Mouse (Mus musculus): ENCODE measurements around the gene Nav2. TPM values are rescaled to one million over a fixed set of nuclear protein-coding genes. Genes with fewer than 3 reads are reported as not detected.

Nav2 gene
- polyA plus RNA-seq, 1 experiment from 2014 or later: 28.1 TPM

DNA sequence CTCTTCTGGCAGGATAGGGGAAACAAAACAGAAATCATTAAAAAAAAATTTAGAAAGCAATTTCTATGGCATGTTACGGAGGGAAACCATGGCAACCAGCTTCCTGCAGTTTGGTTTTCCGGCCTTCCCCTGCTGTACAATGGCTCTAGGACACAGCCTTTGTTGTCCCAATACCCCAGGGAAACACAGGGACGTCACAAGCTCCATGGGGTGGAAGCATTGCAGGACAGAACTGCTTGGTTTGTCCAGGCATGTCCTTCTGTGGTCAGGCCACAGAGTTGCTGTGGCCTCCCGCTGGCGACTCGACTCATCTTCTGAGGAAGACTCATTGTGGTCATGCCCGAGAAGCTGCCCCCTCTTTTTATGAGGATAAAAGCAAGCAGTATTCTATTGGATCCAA is 301.0 kb downstream of the Nav2 start:
- Histone ChIP-seq H3K9ac (no peak overlapping the region), H3K4me1 (replicated peaks) (peaks cover 7% of the 10 kb centered on the region; the same call in 1 of the 2 replicates), H3K4me3 (no peak overlapping the region), H3K4me2 (no peak overlapping the region), H3K27ac (ENCODE audit: poor library complexity, severe bottlenecking) (no peak overlapping the region), H3K36me3 (no peaks in the 10 kb centered on the region), H3K27me3 (replicated peaks) (no peaks in the 10 kb centered on the region), H3K9me3 (replicated peaks) (no peaks in the 10 kb centered on the region)
- WGBS: 73% methylated on average over 7 of the region's 7 CpGs
- no peak for ATAC-seq (ENCODE audit: insufficient number of reproducible peaks, low FRiP score)

DNA sequence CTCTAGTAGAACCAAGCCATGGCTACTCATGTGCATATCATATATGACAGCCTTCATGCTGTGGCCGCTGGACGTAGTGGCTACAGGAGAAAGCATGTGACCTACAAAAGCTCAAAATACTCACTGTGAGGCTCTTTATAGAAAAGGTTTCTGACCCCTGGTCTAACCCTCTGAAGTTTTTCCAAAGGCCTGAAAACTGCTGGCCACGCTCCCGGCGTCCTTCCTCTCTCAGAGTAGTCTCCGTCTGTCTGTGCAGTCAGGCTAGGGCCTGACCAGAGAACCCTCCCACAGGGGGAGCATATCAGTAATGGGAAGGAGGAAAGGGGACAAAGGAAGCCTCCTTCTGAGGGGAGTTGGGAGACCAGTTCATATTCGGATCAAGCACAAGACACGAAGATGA is 302.2 kb downstream of the Nav2 start:
- Histone ChIP-seq H3K9me3 (replicated peaks) (no peaks in the 10 kb centered on the region), H3K4me3 (no peak overlapping the region), H3K36me3 (no peaks in the 10 kb centered on the region), H3K27ac (ENCODE audit: poor library complexity, severe bottlenecking) (no peak overlapping the region), H3K4me1 (replicated peaks) (peaks cover 7% of the 10 kb centered on the region; the same call in 1 of the 2 replicates), H3K9ac (no peak overlapping the region), H3K27me3 (replicated peaks) (no peaks in the 10 kb centered on the region), H3K4me2 (no peak overlapping the region)
- ATAC-seq (ENCODE audit: insufficient number of reproducible peaks, low FRiP score): no peak
- 80% methylated on average over 8 of the region's 8 CpGs for WGBS

DNA sequence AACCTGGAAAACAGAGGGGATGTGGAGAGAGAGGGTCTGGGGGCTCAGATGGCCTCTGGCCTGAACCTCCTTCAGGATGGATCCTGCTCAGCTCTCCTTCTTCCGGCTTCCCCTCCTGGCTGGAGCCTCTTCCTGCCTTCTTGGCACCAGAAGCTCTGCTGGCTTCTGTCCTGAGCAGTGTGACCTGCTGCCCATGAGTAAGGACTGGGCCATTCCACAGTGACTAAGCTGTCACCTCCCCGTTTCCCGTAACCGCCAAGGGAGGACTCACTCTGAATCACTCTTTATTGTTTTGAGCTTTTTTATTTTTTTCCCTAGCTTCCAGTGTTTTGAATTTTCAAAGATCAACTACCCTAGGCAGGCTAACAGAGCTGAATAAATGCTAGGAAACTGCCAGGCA is 304.5 kb downstream of the Nav2 start:
- Histone ChIP-seq H3K9ac (no peak overlapping the region), H3K4me1 (replicated peaks) (no peaks in the 10 kb centered on the region), H3K36me3 (no peaks in the 10 kb centered on the region), H3K4me2 (no peak overlapping the region), H3K9me3 (replicated peaks) (no peaks in the 10 kb centered on the region), H3K27me3 (replicated peaks) (no peaks in the 10 kb centered on the region), H3K27ac (ENCODE audit: poor library complexity, severe bottlenecking) (no peak overlapping the region), H3K4me3 (no peak overlapping the region)
- peak; percentile 70 for ATAC-seq (ENCODE audit: insufficient number of reproducible peaks, low FRiP score)
- WGBS: 63% methylated on average over 4 of the region's 4 CpGs

DNA sequence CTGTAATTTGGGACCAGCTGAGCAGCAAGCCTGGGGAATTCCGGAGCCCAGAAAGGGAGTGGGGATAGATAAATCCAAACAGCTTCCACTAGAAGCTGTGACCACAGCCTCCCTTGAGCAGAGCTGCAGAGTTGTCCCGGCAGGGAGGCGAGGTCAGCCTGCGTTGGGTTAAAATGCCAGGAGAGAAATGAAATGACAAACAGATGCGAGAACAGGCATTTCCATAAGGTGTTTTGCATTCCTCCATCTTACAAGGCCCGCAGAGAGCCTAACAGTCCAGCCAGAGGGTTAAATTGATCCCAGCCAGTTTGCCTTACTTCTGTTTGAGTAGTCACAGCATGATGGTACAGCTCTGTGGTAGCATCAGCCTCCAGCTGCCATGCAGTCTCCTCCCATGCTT is 309.3 kb downstream of the Nav2 start:
- WGBS: 68% methylated on average over 6 of the region's 6 CpGs

GRCm38 (mm10) chr7:49225741-49226140 is 317.2 kb downstream of the Nav2 start:
- WGBS: 58% methylated on average over 5 of the region's 5 CpGs
- peaks cover 9% of the 10 kb centered on the region; the same call in 1 of the 2 replicates for H3K27me3 ChIP-seq (replicated peaks)
- no peak overlapping the region for H3K9ac ChIP-seq
- ATAC-seq (ENCODE audit: insufficient number of reproducible peaks, low FRiP score): peak; percentile 48; the same call in 1 of the 2 replicates
- no peak overlapping the region for H3K4me3 ChIP-seq
- H3K27ac ChIP-seq (ENCODE audit: poor library complexity, severe bottlenecking): no peak overlapping the region
- no peak overlapping the region for H3K4me2 ChIP-seq
- H3K9me3 ChIP-seq (replicated peaks): no peaks in the 10 kb centered on the region
- peaks cover 17% of the 10 kb centered on the region for H3K4me1 ChIP-seq (replicated peaks)
- H3K36me3 ChIP-seq: no peaks in the 10 kb centered on the region

More for the DNA sequence above, 309.3 kb downstream of the Nav2 start:
- H3K4me3 ChIP-seq: no peak overlapping the region
- H3K27ac ChIP-seq (ENCODE audit: poor library complexity, severe bottlenecking): no peak overlapping the region
- H3K4me1 ChIP-seq (replicated peaks): no peaks in the 10 kb centered on the region
- no peak overlapping the region for H3K9ac ChIP-seq
- ATAC-seq (ENCODE audit: insufficient number of reproducible peaks, low FRiP score): no peak
- no peaks in the 10 kb centered on the region for H3K9me3 ChIP-seq (replicated peaks)
- no peaks in the 10 kb centered on the region for H3K36me3 ChIP-seq
- no peak overlapping the region for H3K4me2 ChIP-seq
- H3K27me3 ChIP-seq (replicated peaks): no peaks in the 10 kb centered on the region

DNA sequence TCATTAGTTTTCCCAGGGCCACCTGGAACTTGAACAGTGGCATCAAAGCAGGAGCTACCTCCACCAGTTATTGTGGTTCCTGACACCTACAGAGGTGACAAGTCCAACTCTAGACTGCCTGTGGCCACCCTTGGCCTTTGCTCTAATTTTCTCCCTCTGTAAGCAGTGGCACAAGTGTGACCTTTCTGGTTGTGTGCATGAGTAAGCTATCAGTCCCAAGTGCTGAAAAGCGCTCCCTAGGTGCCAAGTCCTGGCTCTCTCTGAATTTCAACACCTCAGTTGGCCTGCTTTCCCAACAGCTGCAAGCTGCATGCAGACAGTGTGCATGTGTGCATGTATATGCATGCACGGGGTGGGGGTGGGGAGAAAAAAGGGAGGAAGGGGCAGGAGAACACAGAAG is 324.5 kb downstream of the Nav2 start:
- no peaks in the 10 kb centered on the region for H3K36me3 ChIP-seq
- no peak overlapping the region for H3K4me2 ChIP-seq
- no peak overlapping the region for H3K4me3 ChIP-seq
- peaks cover 4% of the 10 kb centered on the region; the same call in 1 of the 2 replicates for H3K27me3 ChIP-seq (replicated peaks)
- no peak overlapping the region for H3K9ac ChIP-seq
- WGBS: 55% methylated on average over 2 of the region's 2 CpGs
- 0 out of 2 replicates have a peak, but pooled peaks have one; percentile 20 for ATAC-seq (ENCODE audit: insufficient number of reproducible peaks, low FRiP score)
- no peak overlapping the region for H3K27ac ChIP-seq (ENCODE audit: poor library complexity, severe bottlenecking)
- H3K9me3 ChIP-seq (replicated peaks): no peaks in the 10 kb centered on the region
- H3K4me1 ChIP-seq (replicated peaks): peaks cover 32% of the 10 kb centered on the region

GRCm38 (mm10) chr7:49234288-49234687 is 325.8 kb downstream of the Nav2 start:
- H3K9ac ChIP-seq: no peak overlapping the region
- H3K27me3 ChIP-seq (replicated peaks): peaks cover 3% of the 10 kb centered on the region; the same call in 1 of the 2 replicates
- ATAC-seq (ENCODE audit: insufficient number of reproducible peaks, low FRiP score): no peak
- H3K36me3 ChIP-seq: no peaks in the 10 kb centered on the region
- H3K4me1 ChIP-seq (replicated peaks): peaks cover 32% of the 10 kb centered on the region
- H3K4me2 ChIP-seq: no peak overlapping the region
- 73% methylated on average over 8 of the region's 8 CpGs for WGBS
- H3K27ac ChIP-seq (ENCODE audit: poor library complexity, severe bottlenecking): no peak overlapping the region
- H3K4me3 ChIP-seq: no peak overlapping the region
- no peaks in the 10 kb centered on the region for H3K9me3 ChIP-seq (replicated peaks)

DNA sequence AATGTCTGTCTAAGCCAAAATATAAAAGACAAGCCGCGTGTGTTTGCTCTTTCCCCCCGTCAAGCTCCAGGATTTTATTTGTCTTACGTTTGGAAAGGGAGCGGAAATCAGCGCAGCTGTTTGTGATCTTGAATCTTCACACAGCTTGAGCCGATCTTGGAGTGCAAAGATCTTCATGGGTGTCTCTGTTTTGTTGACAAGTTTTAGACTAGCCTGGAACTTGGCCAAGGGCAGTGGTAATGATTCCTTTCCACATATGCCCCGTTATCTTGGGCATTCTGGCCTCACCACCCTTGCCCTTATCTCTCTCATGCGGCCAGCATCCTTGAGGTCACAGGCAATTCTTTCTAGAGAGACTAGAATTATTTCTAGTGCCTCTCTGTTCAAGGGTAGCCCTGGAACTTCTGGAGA is 326.8 kb downstream of the Nav2 start:
- 43% methylated on average over 9 of the region's 9 CpGs for WGBS
- 0 out of 2 replicates have a peak, but pooled peaks have one; percentile 54 for ATAC-seq (ENCODE audit: insufficient number of reproducible peaks, low FRiP score)
- H3K36me3 ChIP-seq: no peaks in the 10 kb centered on the region
- H3K9ac ChIP-seq: no peak overlapping the region
- H3K4me3 ChIP-seq: no peak overlapping the region
- H3K9me3 ChIP-seq (replicated peaks): no peaks in the 10 kb centered on the region
- peak overlapping the region; percentile 45 for H3K27ac ChIP-seq (ENCODE audit: poor library complexity, severe bottlenecking)
- 0 out of 2 replicates have a peak overlapping the region, but pooled peaks have one; percentile 3 for H3K4me2 ChIP-seq
- H3K4me1 ChIP-seq (replicated peaks): peaks cover 32% of the 10 kb centered on the region
- H3K27me3 ChIP-seq (replicated peaks): no peaks in the 10 kb centered on the region; the same call in 1 of the 2 replicates

GRCm38 (mm10) chr7:49235821-49236220 is 327.3 kb downstream of the Nav2 start:
- Histone ChIP-seq H3K27ac (ENCODE audit: poor library complexity, severe bottlenecking) (peak overlapping the region; percentile 45), H3K4me3 (no peak overlapping the region), H3K9ac (no peak overlapping the region), H3K4me1 (replicated peaks) (peaks cover 32% of the 10 kb centered on the region), H3K4me2 (no peak overlapping the region), H3K36me3 (no peaks in the 10 kb centered on the region), H3K27me3 (replicated peaks) (no peaks in the 10 kb centered on the region), H3K9me3 (replicated peaks) (no peaks in the 10 kb centered on the region)
- no peak for ATAC-seq (ENCODE audit: insufficient number of reproducible peaks, low FRiP score)
- WGBS: 30% methylated on average over 3 of the region's 3 CpGs

GRCm38 (mm10) chr7:49240461-49240860 is 331.9 kb downstream of the Nav2 start:
- H3K27ac ChIP-seq (ENCODE audit: poor library complexity, severe bottlenecking): no peak overlapping the region
- H3K4me3 ChIP-seq: no peak overlapping the region
- H3K4me1 ChIP-seq (replicated peaks): peaks cover 13% of the 10 kb centered on the region
- no peaks in the 10 kb centered on the region; the same call in none of the 2 replicates for H3K27me3 ChIP-seq (replicated peaks)
- WGBS: 77% methylated on average over 7 of the region's 7 CpGs
- no peak overlapping the region for H3K4me2 ChIP-seq
- no peaks in the 10 kb centered on the region for H3K36me3 ChIP-seq
- H3K9ac ChIP-seq: no peak overlapping the region
- no peaks in the 10 kb centered on the region for H3K9me3 ChIP-seq (replicated peaks)
- no peak for ATAC-seq (ENCODE audit: insufficient number of reproducible peaks, low FRiP score)

DNA sequence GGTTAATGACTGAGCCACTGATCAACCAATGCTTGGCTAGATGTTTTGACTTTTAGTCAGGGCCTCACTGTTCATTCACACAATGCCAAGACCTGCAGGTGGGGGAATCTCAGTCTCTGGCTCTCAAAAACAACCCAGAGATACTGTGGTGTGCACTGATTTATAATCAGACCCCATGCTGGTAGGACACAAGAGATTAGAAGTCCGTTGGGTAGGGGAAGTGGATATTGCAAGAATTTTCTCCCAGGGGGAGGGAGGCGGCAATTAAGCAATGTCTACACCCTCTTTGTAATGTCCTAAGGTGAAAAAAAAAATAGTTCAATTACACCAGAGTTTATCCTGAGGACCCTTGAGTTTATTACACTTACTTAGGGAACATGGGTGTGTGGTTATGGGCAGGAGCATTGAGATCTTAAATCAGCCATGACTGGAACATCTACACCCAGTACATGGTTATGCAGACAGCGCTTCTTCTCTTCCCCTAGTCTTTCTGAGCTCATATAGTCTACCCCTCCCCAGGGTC is 332.8 kb downstream of the Nav2 start:
- H3K36me3 ChIP-seq: no peaks in the 10 kb centered on the region

DNA sequence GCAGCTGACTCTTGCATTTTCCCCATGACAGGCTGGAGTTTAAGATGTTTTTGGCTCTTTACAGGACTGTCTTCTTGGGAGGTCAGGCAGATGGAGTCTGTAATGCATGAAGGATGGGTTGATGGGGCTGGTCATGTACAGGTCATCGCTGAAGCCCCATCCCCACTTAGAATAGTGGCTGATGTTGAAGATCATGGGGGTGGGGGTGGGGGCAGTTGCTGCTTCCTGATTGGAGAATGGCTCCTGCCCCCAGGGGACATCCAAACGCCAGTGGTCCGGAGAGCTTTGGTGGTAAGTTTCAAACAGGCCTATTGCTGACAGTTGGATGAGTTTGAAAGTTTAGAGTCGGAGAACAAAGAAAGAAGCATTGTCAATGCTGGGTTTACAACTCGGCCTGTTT is 333.7 kb downstream of the Nav2 start:
- H3K4me1 ChIP-seq (replicated peaks): peaks cover 14% of the 10 kb centered on the region; the same call in 1 of the 2 replicates
- 62% methylated on average over 5 of the region's 5 CpGs for WGBS
- H3K36me3 ChIP-seq: no peaks in the 10 kb centered on the region
- H3K27ac ChIP-seq (ENCODE audit: poor library complexity, severe bottlenecking): no peak overlapping the region
- peaks cover 5% of the 10 kb centered on the region for H3K27me3 ChIP-seq (replicated peaks)
- H3K4me3 ChIP-seq: no peak overlapping the region
- H3K9me3 ChIP-seq (replicated peaks): no peaks in the 10 kb centered on the region
- ATAC-seq (ENCODE audit: insufficient number of reproducible peaks, low FRiP score): no peak
- H3K9ac ChIP-seq: no peak overlapping the region
- H3K4me2 ChIP-seq: no peak overlapping the region

More for the DNA sequence above, 332.8 kb downstream of the Nav2 start:
- no peak overlapping the region for H3K9ac ChIP-seq
- no peak overlapping the region for H3K4me2 ChIP-seq
- ATAC-seq (ENCODE audit: insufficient number of reproducible peaks, low FRiP score): no peak
- no peak overlapping the region for H3K27ac ChIP-seq (ENCODE audit: poor library complexity, severe bottlenecking)
- H3K27me3 ChIP-seq (replicated peaks): no peaks in the 10 kb centered on the region; the same call in none of the 2 replicates
- H3K9me3 ChIP-seq (replicated peaks): no peaks in the 10 kb centered on the region
- H3K4me1 ChIP-seq (replicated peaks): peaks cover 11% of the 10 kb centered on the region
- WGBS: 62% methylated on average over 3 of the region's 3 CpGs
- no peak overlapping the region for H3K4me3 ChIP-seq
